In genomic region chr15:88751564-88752402, GRCm38 (mm10) we compare ENCODE assay signal across 8 mouse cellular contexts. TPM values are rescaled to one million over a fixed set of nuclear protein-coding genes. Genes with fewer than 3 reads are reported as not detected.
DNase-seq lines count a peak whose midpoint lies in the region; ATAC-seq and TF ChIP-seq lines count a peak whose summit lies in the region.

TSS of gene Zbed4 (plus strand) at chr15:88751660.

- no peak for TF ChIP-seq CTCF in cerebellum, adult 2 months (IDR thresholded peaks at IDR 0.05; ENCODE audit: borderline replicate concordance, insufficient read depth, low read depth, low read length)

- TF ChIP-seq POLR2A in cerebellum, adult 2 months (IDR thresholded peaks at IDR 0.05; ENCODE audit: borderline replicate concordance, insufficient read depth, low read length), result no peak

- ATAC-seq in forebrain, embryonic 15.5 days (replicated peaks), result peak; percentile 78
- ATAC-seq in hindbrain, embryonic 14.5 days (ENCODE audit: low FRiP score), result peak; percentile 72
- ATAC-seq in limb, embryonic 15.5 days (ENCODE audit: insufficient number of reproducible peaks, low FRiP score, low TSS enrichment, low read depth), result peak; percentile 58; the same call in 1 of the 2 replicates
- no peak; the same call in 1 of the 2 replicates for ATAC-seq in midbrain, embryonic 14.5 days (ENCODE audit: low FRiP score, low TSS enrichment)

- H3K9ac ChIP-seq in forebrain, embryonic 15.5 days (replicated peaks), result peak within 1 kb of the TSS; percentile 91
- H3K9ac ChIP-seq in hindbrain, embryonic 14.5 days, result peak within 1 kb of the TSS; percentile 86
- peak within 1 kb of the TSS; percentile 72 for H3K9ac ChIP-seq in limb, embryonic 15.5 days
- peak within 1 kb of the TSS; percentile 89 for H3K9ac ChIP-seq in midbrain, embryonic 14.5 days (replicated peaks; ENCODE audit: low read length)

- WGBS in cerebellum, adult 2 months, result under 1% methylated on average over 92 of the region's 119 CpGs
- WGBS in forebrain, embryonic 15.5 days, result under 1% methylated on average over 64 of the region's 119 CpGs
- 0% methylated on average over 100 of the region's 119 CpGs for WGBS in hindbrain, embryonic 14.5 days
- 1% methylated on average over 94 of the region's 119 CpGs for WGBS in limb, embryonic 15.5 days
- WGBS in midbrain, embryonic 14.5 days, result under 1% methylated on average over 106 of the region's 119 CpGs

- peak; percentile 45 to 65 for DNase-seq in cerebellum, adult 2 months
- no peak for DNase-seq in cerebellum, adult 11 months
- DNase-seq in adrenal gland, postnatal 36 days, result peak; percentile 55 to 65
- DNase-seq in hindbrain, embryonic 14.5 days (ENCODE audit: low spot score), result peak; percentile 47
- DNase-seq in midbrain, embryonic 14.5 days, result peak; percentile 73
- DNase-seq in spleen, postnatal 4 days (ENCODE audit: low spot score in 2 of 2), result peak; percentile 57 to 83

- H3K4me3 ChIP-seq in cerebellum, adult 2 months (replicated peaks; ENCODE audit: insufficient read depth, low read depth, low read length), result peak within 1 kb of the TSS; percentile 96
- peak within 1 kb of the TSS; percentile 98 for H3K4me3 ChIP-seq in forebrain, embryonic 15.5 days
- peak within 1 kb of the TSS; percentile 93 for H3K4me3 ChIP-seq in hindbrain, embryonic 14.5 days (replicated peaks; ENCODE audit: low read length)
- H3K4me3 ChIP-seq in limb, embryonic 15.5 days, result peak within 1 kb of the TSS; percentile 81
- peak within 1 kb of the TSS; percentile 82 for H3K4me3 ChIP-seq in midbrain, embryonic 14.5 days (replicated peaks; ENCODE audit: low read depth, low read length)

- H3K27ac ChIP-seq in cerebellum, adult 2 months (ENCODE audit: insufficient read depth, low read length), result peak within 1 kb of the TSS; percentile 80
- H3K27ac ChIP-seq in forebrain, embryonic 15.5 days (replicated peaks), result peak within 1 kb of the TSS; percentile 90
- H3K27ac ChIP-seq in hindbrain, embryonic 14.5 days, result peak within 1 kb of the TSS; percentile 94
- H3K27ac ChIP-seq in limb, embryonic 15.5 days, result peak within 1 kb of the TSS; percentile 85
- peak within 1 kb of the TSS; percentile 92 for H3K27ac ChIP-seq in midbrain, embryonic 14.5 days (replicated peaks; ENCODE audit: low read depth, low read length)

- H3K4me1 ChIP-seq in cerebellum, adult 2 months (ENCODE audit: control insufficient read depth, insufficient read depth, low read length), result peaks cover 4% of the 10 kb centered on the region; the same call in 1 of the 2 replicates
- H3K4me1 ChIP-seq in forebrain, embryonic 15.5 days, result peaks cover 27% of the 10 kb centered on the region
- peaks cover 16% of the 10 kb centered on the region for H3K4me1 ChIP-seq in hindbrain, embryonic 14.5 days (replicated peaks; ENCODE audit: control insufficient read depth, insufficient read depth, low read length)
- H3K4me1 ChIP-seq in limb, embryonic 15.5 days, result peaks cover 10% of the 10 kb centered on the region; the same call in 1 of the 2 replicates
- H3K4me1 ChIP-seq in midbrain, embryonic 14.5 days (ENCODE audit: control insufficient read depth, insufficient read depth, low read length), result peaks cover 20% of the 10 kb centered on the region

- H3K9me3 ChIP-seq in forebrain, embryonic 15.5 days, result no peaks in the 10 kb centered on the region
- no peaks in the 10 kb centered on the region for H3K9me3 ChIP-seq in hindbrain, embryonic 14.5 days (ENCODE audit: control insufficient read depth, low read length)
- H3K9me3 ChIP-seq in limb, embryonic 15.5 days, result no peaks in the 10 kb centered on the region
- H3K9me3 ChIP-seq in midbrain, embryonic 14.5 days (ENCODE audit: control insufficient read depth, low read length), result no peaks in the 10 kb centered on the region

- peak within 1 kb of the TSS; percentile 94 for H3K4me2 ChIP-seq in forebrain, embryonic 15.5 days (replicated peaks)
- peak within 1 kb of the TSS; percentile 80 for H3K4me2 ChIP-seq in hindbrain, embryonic 14.5 days (replicated peaks)
- H3K4me2 ChIP-seq in limb, embryonic 15.5 days, result peak within 1 kb of the TSS; percentile 82
- peak within 1 kb of the TSS; percentile 85 for H3K4me2 ChIP-seq in midbrain, embryonic 14.5 days (ENCODE audit: low read length)

- H3K36me3 ChIP-seq in forebrain, embryonic 15.5 days, result peaks cover 8% of the 10 kb centered on the region
- peaks cover 9% of the 10 kb centered on the region for H3K36me3 ChIP-seq in hindbrain, embryonic 14.5 days (replicated peaks; ENCODE audit: control insufficient read depth, insufficient read depth)
- peaks cover 5% of the 10 kb centered on the region; the same call in 1 of the 2 replicates for H3K36me3 ChIP-seq in limb, embryonic 15.5 days
- H3K36me3 ChIP-seq in midbrain, embryonic 14.5 days (ENCODE audit: control insufficient read depth, insufficient read depth, low read length), result peaks cover 12% of the 10 kb centered on the region

- H3K27me3 ChIP-seq in cerebellum, adult 2 months (ENCODE audit: control insufficient read depth, insufficient read depth, low read length), result no peaks in the 10 kb centered on the region
- H3K27me3 ChIP-seq in forebrain, embryonic 15.5 days, result no peaks in the 10 kb centered on the region
- H3K27me3 ChIP-seq in hindbrain, embryonic 14.5 days (ENCODE audit: control insufficient read depth, insufficient read depth, low read length), result no peaks in the 10 kb centered on the region
- H3K27me3 ChIP-seq in limb, embryonic 15.5 days, result no peaks in the 10 kb centered on the region
- H3K27me3 ChIP-seq in midbrain, embryonic 14.5 days (ENCODE audit: control insufficient read depth, insufficient read depth, low read length), result no peaks in the 10 kb centered on the region

RNA-seq across cellular contexts. Expression of gene Zbed4, which starts in this region (rescaled TPM):
- 6.1 and 6.9 TPM in 2 replicates for polyA plus RNA-seq in cerebellum, adult 2 months (2012; rRNA removed)
- 10 to 100 TPM in 1 of 2 experiments, 1 to 10 TPM in 1; 9.6 to 11.3 TPM for total RNA-seq in adrenal gland, postnatal 36 days (2021)
- polyA plus RNA-seq in forebrain, embryonic 15.5 days (2015; fragmentation: Nextera tagmentation; extraction: Ambion mirVana), result 22.0 and 23.0 TPM in 2 replicates
- 18.4 and 19.9 TPM in 2 replicates for polyA plus RNA-seq in hindbrain, embryonic 14.5 days (2014; fragmentation: Nextera tagmentation; extraction: Ambion mirVana)
- 11.4 and 12.2 TPM in 2 replicates for polyA plus RNA-seq in limb, embryonic 15.5 days (2015; fragmentation: Nextera tagmentation; extraction: Ambion mirVana)
- 16.7 and 25.7 TPM in 2 replicates for polyA plus RNA-seq in midbrain, embryonic 14.5 days (2014; fragmentation: Nextera tagmentation; extraction: Ambion mirVana)
